Mouse (Mus musculus) skeletal muscle tissue, adult 2 months (tissue): ENCODE data around the gene Stat4.

Experiments
- DNase-seq: peaks from one replicate; pipeline ENCODE4 v3.0.0-alpha.2; 2012; ENCODE audit warnings: low read depth, low spot score

Stat4 gene

GRCm38 (mm10) chr1:51986848-51987247, at the start of gene Stat4:
Gene Stat4, plus strand, starts transcription at chr1:51987148.
- no peak for DNase-seq

DNA sequence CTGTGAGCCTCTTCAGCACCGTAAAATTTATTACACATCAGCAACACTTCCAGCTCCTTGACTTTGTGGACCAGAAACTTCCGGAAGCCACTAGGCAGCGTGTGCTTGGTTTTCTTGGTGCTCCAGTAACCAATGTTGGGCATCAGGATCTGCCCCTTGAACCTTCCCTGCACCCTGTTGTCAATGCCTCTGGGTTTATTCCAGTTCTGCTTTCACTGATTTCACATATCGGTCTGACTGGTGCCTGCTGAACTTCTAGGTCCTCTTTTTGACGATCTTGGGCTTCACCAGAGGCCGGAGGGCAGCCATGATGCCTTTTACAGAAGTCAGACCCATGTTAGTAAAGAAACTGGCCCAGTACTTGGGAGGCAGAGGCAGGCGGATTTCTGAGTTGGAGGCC, 48.6 kb upstream of the Stat4 start:
- no peak for DNase-seq

DNA sequence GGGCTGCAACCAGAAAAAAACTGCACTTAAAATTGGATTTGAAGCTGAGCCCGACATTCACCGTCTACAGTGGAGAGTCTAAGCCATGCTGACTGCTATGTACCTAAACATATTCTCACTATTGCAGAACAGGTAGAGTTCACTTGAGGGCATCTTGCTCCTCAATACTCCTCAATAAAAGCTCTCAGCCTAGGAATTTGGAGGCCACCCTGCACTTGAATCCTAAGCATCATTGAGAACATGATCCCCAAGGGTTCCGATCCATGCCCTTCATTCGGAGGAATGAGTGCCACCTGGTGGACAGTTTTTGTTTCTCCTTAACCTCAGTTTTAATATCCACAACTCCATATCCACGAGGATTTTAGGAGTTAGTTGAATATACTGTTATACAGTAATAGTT, 42.2 kb upstream of the Stat4 start:
- peak; percentile 28 for DNase-seq

GRCm38 (mm10) chr1:51947116-51947515, 39.8 kb upstream of the Stat4 start:
- no peak for DNase-seq

DNA sequence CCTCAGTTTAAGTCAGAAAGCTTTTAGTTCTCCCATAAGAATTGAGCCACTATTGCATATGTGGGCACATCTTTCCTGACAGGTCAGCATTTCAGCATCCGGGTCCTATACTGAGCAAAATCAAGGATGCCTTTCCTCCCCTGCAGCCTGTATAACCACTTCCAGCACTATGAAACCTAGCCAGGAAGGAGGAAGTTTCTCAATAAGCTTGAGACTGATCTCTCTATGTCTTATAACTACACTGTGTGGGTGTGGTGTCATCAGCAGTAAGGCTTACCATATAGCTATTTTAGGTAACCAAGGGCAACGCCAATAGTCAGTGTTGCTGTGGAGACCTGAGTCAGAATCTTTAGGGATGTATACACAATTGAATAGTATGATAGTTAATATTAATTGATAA, 22.3 kb upstream of the Stat4 start:
- no peak for DNase-seq

DNA sequence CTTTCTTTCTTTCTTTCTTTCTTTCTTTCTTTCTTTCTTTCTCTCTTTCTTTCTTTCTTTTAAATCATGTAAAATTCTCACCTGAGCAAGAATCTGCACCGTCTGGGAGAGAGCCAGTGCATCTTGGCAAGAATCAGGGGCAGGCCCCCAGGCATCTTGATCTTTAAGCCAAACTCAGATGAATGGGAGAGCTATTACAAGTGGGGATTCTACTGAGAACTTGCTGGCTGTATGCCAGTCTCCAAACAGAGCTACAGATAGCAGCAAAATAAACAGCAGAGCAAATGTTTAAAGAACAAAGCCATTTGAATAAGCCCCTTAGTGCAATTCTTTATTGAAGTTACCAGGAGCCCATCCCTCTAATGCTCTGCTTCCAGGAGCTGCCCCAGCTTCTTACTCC, 18.0 kb upstream of the Stat4 start:
- DNase-seq = no peak

- no peak for DNase-seq
Observed at GRCm38 (mm10) chr1:51970182-51970581, 16.8 kb upstream of the Stat4 start.

- DNase-seq = no peak
Observed at GRCm38 (mm10) chr1:51975589-51975988, 11.4 kb upstream of the Stat4 start.

DNA sequence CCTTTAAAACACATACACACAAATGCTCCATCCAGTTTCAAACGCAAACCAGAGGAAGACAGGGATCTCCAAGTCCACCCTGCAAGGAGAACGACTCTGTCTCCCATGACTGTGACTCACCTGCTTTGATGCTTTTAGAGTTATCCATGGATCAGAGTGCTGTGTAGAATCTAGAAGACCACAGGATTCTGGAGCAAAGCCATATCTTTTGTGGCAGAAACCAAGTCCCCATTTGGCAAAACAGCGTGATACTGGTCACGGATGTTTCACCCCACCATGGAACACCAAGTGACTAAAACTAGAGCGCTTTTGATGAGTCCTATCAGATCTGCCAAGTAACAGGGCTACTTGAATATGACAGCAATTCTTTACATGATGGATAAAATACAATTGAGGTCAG, 7.9 kb upstream of the Stat4 start:
- DNase-seq = no peak

GRCm38 (mm10) chr1:51991983-51992609, 5.1 kb downstream of the Stat4 start:
- no peak for DNase-seq

GRCm38 (mm10) chr1:51996056-51996455, 9.1 kb downstream of the Stat4 start:
- no peak for DNase-seq

DNA sequence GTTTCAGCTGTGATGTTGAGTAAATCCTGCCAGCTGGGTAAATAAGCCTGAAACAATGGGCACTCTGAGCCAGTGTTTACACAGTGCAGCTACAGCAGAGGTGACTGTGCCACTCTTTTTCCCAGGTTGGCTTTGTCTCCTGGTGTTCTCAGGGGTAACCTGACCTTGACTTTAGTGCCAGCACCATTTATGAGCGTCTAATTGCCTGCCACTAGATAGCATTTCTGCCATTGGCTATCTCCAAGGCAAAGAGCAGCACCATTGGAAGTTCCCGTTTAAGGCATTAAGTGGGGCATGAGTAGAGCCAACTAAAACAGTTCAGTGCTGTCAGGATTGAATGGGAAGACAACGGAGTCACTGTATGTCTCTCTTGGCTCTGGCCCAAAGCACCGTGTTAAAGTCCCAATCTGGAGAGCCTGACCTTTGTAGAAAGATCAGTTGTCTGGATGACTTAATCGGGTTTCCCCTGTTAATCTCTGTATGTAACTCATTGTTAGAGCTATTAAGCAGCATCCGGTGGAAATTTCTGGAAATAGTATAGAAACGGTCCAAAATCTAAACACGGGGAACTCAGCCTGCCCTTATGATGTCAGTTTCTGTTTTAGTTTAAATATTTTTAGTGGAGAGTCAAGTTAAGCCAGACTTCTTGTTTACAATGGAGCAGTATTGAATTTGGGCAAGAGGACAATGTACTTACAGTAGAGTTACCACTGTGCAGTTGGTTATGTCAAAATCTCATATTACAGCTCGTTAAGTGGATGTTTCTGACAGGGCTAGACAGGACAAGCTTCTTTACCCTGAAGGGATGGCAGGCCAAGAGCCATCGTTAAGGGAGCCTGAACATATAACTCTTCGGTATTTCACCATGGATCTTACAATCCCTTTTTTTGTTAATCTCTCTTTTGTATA, 10.1 kb downstream of the Stat4 start:
- DNase-seq = no peak

- no peak for DNase-seq
Observed at GRCm38 (mm10) chr1:51998542-51998941, 11.6 kb downstream of the Stat4 start.

GRCm38 (mm10) chr1:52004096-52004495, 17.1 kb downstream of the Stat4 start:
- DNase-seq = peak; percentile 22

DNA sequence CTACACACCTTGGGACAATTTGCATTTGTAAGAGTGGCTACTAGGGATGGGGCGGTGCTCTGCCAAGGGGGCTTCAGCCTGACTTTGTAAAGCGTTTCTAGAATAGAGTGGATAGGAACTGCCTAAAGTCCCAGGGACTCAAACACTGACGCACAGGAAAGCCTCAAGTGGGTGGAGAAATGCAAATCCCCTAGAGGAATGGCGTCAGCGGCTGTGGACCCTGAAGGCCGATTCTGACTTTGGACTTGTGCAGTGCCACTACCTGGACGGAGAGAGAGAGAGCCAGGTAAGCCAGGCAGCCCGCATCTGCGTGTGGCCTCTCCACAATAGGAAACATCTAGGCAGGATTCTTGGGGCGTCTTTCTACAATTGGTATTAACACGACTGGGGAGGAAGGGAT, 21.5 kb downstream of the Stat4 start:
- no peak for DNase-seq

DNA sequence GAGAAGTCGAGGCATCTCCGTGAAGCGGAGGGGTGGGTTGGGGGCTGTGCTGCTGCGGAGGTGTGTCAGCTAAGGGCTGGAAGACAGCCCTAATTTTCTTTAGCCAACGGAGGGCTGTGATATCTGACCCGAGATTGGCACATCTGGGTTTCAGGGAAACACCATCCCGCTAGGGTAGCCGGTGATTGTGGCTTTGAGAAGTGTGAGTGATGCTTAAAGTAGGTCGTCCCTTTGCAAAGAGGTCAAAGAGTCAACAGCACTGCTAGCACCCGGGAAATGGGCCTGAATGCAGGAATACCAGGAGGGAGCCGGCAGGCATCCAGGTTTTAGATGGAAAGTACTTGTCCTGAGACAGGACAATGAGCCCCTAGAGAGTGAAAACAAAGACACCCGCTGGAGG, 22.0 kb downstream of the Stat4 start:
- DNase-seq = no peak

DNA sequence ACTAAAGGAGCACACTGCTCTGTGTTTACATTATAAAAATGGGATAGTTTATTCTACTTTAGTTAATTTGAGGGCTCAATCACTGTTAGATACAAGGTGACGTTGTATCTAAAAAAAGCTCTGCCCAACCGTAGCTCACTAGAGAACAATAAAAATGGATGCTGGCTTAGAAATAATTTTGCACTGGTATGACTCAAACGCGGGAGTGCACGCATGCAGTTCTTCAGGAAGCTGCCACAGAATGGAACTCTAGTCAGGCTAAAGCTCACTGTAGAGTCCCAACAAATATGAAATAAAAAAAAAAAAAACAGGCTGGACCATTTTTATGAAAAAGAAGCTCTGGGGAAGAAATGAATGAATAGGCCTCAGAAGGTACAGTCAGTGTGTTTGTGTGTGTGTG, 23.8 kb downstream of the Stat4 start:
- no peak for DNase-seq

DNA sequence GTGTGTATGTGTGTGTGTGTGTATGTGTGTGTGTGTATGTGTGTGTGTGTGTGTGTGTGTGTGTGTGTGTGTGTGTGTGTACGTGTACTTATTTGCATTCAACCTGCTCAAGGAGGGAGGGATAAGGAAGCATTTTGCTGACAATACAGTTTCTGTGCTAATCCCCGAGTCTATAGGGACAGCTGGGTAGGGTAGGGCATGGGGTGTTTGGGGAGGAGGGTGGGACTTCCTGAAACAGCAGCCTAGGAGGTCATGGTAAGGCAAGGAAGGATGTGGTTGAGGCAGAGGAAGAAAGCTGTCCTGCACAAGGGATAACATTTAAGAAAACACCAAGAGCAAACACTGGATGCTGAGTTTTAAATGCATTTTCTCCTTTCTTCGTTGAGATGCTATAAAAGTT, 24.3 kb downstream of the Stat4 start:
- peak; percentile 14 for DNase-seq

DNA sequence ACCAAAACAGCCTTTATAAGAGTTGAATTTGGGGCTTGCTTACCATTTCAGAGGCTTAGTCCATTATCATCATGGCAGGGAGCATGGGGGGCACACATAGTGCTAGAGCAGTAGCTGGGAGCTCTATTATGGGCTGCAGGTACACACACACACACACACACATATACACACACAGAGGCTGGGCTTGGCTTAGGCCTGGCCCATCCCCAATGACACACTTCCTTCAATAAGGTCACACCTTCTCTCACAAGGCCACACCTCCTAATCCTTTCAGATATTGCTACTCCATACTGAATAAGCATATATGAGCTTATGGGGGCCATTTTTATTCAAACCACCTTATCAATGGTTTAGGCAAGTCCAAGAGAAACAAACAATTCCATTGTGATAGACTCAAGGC, 25.3 kb downstream of the Stat4 start:
- DNase-seq = no peak

- DNase-seq = no peak
Observed at GRCm38 (mm10) chr1:52012757-52013156, 25.8 kb downstream of the Stat4 start.

DNA sequence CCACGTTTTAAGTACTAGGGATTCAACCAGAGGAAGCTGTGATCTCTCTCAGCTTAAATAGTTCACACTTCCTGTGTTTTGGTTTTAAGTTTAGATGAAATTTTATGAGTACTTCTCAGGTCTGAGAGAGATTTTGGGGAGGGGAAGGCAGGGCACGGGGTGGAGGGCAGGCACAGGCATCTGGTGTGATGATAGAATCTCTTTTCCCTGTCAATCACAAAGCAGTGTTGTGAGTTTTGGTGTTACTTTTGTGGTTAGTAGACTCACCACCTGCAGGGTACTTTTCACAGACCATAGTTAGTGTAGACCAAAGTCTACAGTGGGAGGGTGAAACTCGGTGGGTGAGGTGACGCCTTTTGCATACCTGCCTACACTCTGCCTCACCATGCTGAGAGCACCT, 32.7 kb downstream of the Stat4 start:
- DNase-seq = no peak

- DNase-seq = peak; percentile 10
Observed at GRCm38 (mm10) chr1:52021936-52022725, 35.2 kb downstream of the Stat4 start.
